Mouse (Mus musculus): Measurements from ENCODE around the gene Unc119b.
"Not testable (repeated sequence)": the region's sequence is repeated elsewhere in the genome, so short reads cannot be mapped to it uniquely, and the experiment has no call there.

The Unc119b gene

GRCm38 (mm10) chr5:115158040-115158983, 23.5 kb upstream of the Unc119b start, which contains the start of gene Mlec:
Gene Mlec, minus strand, starts transcription at chr5:115158179.
- DNase-seq (ENCODE audit: low spot score in 2 of 2), result peak; percentile 99 to 100

- no peak for DNase-seq (ENCODE audit: low spot score in 2 of 2)
Observed at GRCm38 (mm10) chr5:115156933-115157589, 22.3 kb upstream of the Unc119b start.

- DNase-seq (ENCODE audit: low spot score in 2 of 2), result no peak
Observed at GRCm38 (mm10) chr5:115156401-115156800, 21.6 kb upstream of the Unc119b start.

GRCm38 (mm10) chr5:115155831-115156230, 21.1 kb upstream of the Unc119b start:
- no peak for DNase-seq (ENCODE audit: low spot score in 2 of 2)

GRCm38 (mm10) chr5:115155156-115155631, 20.4 kb upstream of the Unc119b start:
- no peak for DNase-seq (ENCODE audit: low spot score in 2 of 2)

GRCm38 (mm10) chr5:115152132-115152956, 17.6 kb upstream of the Unc119b start:
- no peak for DNase-seq (ENCODE audit: low spot score in 2 of 2)

GRCm38 (mm10) chr5:115151457-115151856, 16.7 kb upstream of the Unc119b start:
- DNase-seq (ENCODE audit: low spot score in 2 of 2), result no peak

GRCm38 (mm10) chr5:115150991-115151390, 16.2 kb upstream of the Unc119b start:
- DNase-seq (ENCODE audit: low spot score in 2 of 2), result no peak

GRCm38 (mm10) chr5:115149675-115150459, 15.1 kb upstream of the Unc119b start:
- no peak for DNase-seq (ENCODE audit: low spot score in 2 of 2)

- DNase-seq (ENCODE audit: low spot score in 2 of 2), result not testable (repeated sequence)
Observed at GRCm38 (mm10) chr5:115148872-115149271, 14.1 kb upstream of the Unc119b start.

- DNase-seq (ENCODE audit: low spot score in 2 of 2), result no peak
Observed at GRCm38 (mm10) chr5:115148378-115148777, 13.6 kb upstream of the Unc119b start.

- DNase-seq (ENCODE audit: low spot score in 2 of 2), result no peak
Observed at GRCm38 (mm10) chr5:115147388-115147787, 12.6 kb upstream of the Unc119b start.

- no peak for DNase-seq (ENCODE audit: low spot score in 2 of 2)
Observed at GRCm38 (mm10) chr5:115146747-115147130, 12.0 kb upstream of the Unc119b start.

GRCm38 (mm10) chr5:115145976-115146746, 11.4 kb upstream of the Unc119b start:
- DNase-seq (ENCODE audit: low spot score in 2 of 2), result no peak

GRCm38 (mm10) chr5:115145253-115145968, 10.6 kb upstream of the Unc119b start:
- DNase-seq (ENCODE audit: low spot score in 2 of 2), result no peak

GRCm38 (mm10) chr5:115144471-115144870, 9.7 kb upstream of the Unc119b start:
- no peak for DNase-seq (ENCODE audit: low spot score in 2 of 2)

GRCm38 (mm10) chr5:115143552-115143951, 8.8 kb upstream of the Unc119b start:
- DNase-seq (ENCODE audit: low spot score in 2 of 2), result no peak

- no peak for DNase-seq (ENCODE audit: low spot score in 2 of 2)
Observed at GRCm38 (mm10) chr5:115142166-115142697, 7.5 kb upstream of the Unc119b start.

- no peak for DNase-seq (ENCODE audit: low spot score in 2 of 2)
Observed at GRCm38 (mm10) chr5:115140726-115141125, 6.0 kb upstream of the Unc119b start.
